Mouse (Mus musculus) embryo, embryonic 11 days (tissue): ENCODE results near the gene Rapgef2.

Experiments
- DNase-seq: peaks from one replicate; pipeline ENCODE4 v3.0.0-alpha.2; 2015

Rapgef2 gene

GRCm38 (mm10) chr3:79016830-79017229 is 269.5 kb downstream of the Rapgef2 start:
- no peak for DNase-seq

- no peak for DNase-seq
Measured at GRCm38 (mm10) chr3:79015621-79016474, 270.5 kb downstream of the Rapgef2 start.
